Mouse (Mus musculus) cerebellum, adult 9-11 months (tissue): ENCODE measurements at regions not wholly inside any gene's neighbourhood (a gene's known extent, or its start where the extent isn't known, plus 50 kb on each side); places are given as distances from the start of the nearest gene placed in this dataset.

Experiments used
- DNase-seq: peaks from one replicate; pipeline ENCODE4 v3.0.0; 2022

- DNase-seq, result no peak
Observed at GRCm38 (mm10) chr12:14687263-14687662, 535.4 kb upstream of the Fam84a start.

- DNase-seq, result peak; percentile 4
Observed at GRCm38 (mm10) chr12:14676230-14676629, 524.4 kb upstream of the Fam84a start.

- DNase-seq, result no peak
Observed at GRCm38 (mm10) chr12:14665909-14666308, 514.1 kb upstream of the Fam84a start.
